Mouse (Mus musculus): Measurements from ENCODE around the gene Rsph6a. TPM values are rescaled to one million over a fixed set of nuclear protein-coding genes. Genes with fewer than 3 reads are reported as not detected.
A peak's percentile ranks its signal among the peaks of the same experiment; 100 is the strongest.
"Not testable (repeated sequence)": the region's sequence is repeated elsewhere in the genome, so short reads cannot be mapped to it uniquely, and the experiment has no call there.

Rsph6a gene
- polyA plus RNA-seq, 1 experiment, result not detected

GRCm38 (mm10) chr7:19054777-19055076 lies 237 bp downstream of the Rsph6a start:
- Histone ChIP-seq H3K27ac (ENCODE audit: insufficient read depth, low read depth, low read length) (peak overlapping the region; percentile 16; the same call in 1 of the 2 replicates), H3K4me1 (ENCODE audit: control insufficient read depth, insufficient read depth, low read length) (peaks cover 54% of the 10 kb centered on the region), H3K4me3 (ENCODE audit: insufficient read depth, low read depth, low read length) (no peak overlapping the region)
- no peak for TF ChIP-seq CTCF (IDR thresholded peaks at IDR 0.05; ENCODE audit: insufficient read depth, low read depth, low read length)
- no peak for TF ChIP-seq POLR2A (IDR thresholded peaks at IDR 0.05; ENCODE audit: insufficient read depth, low read depth, low read length)
- 60% methylated on average over 9 of the region's 9 CpGs for WGBS

GRCm38 (mm10) chr7:19055108-19055507 lies 618 bp downstream of the Rsph6a start:
- TF ChIP-seq CTCF (IDR thresholded peaks at IDR 0.05; ENCODE audit: insufficient read depth, low read depth, low read length), result no peak
- H3K27ac ChIP-seq (ENCODE audit: insufficient read depth, low read depth, low read length), result no peak overlapping the region
- H3K4me1 ChIP-seq (ENCODE audit: control insufficient read depth, insufficient read depth, low read length), result peaks cover 51% of the 10 kb centered on the region
- no peak overlapping the region for H3K4me3 ChIP-seq (ENCODE audit: insufficient read depth, low read depth, low read length)
- 92% methylated on average over 8 of the region's 8 CpGs for WGBS

GRCm38 (mm10) chr7:19057405-19057804 lies 2.9 kb downstream of the Rsph6a start:
- H3K4me3 ChIP-seq (ENCODE audit: insufficient read depth, low read depth, low read length), result no peak overlapping the region
- H3K27ac ChIP-seq (ENCODE audit: insufficient read depth, low read depth, low read length), result no peak overlapping the region
- TF ChIP-seq CTCF (IDR thresholded peaks at IDR 0.05; ENCODE audit: insufficient read depth, low read depth, low read length), result no peak
- TF ChIP-seq POLR2A (IDR thresholded peaks at IDR 0.05; ENCODE audit: insufficient read depth, low read depth, low read length), result no peak
- H3K4me1 ChIP-seq (ENCODE audit: control insufficient read depth, insufficient read depth, low read length), result peaks cover 29% of the 10 kb centered on the region
- 88% methylated on average over 10 of the region's 10 CpGs for WGBS

- no peak overlapping the region for H3K27ac ChIP-seq (ENCODE audit: insufficient read depth, low read depth, low read length)
- peak overlapping the region; percentile 23 for H3K4me3 ChIP-seq (ENCODE audit: insufficient read depth, low read depth, low read length)
- WGBS, result 59% methylated on average over 13 of the region's 13 CpGs
- peaks cover 7% of the 10 kb centered on the region for H3K4me1 ChIP-seq (ENCODE audit: control insufficient read depth, insufficient read depth, low read length)
- TF ChIP-seq POLR2A (IDR thresholded peaks at IDR 0.05; ENCODE audit: insufficient read depth, low read depth, low read length) (no peak), CTCF (IDR thresholded peaks at IDR 0.05; ENCODE audit: insufficient read depth, low read depth, low read length) (no peak)
Measured at GRCm38 (mm10) chr7:19065896-19066295, 11.4 kb downstream of the Rsph6a start.

- H3K27ac ChIP-seq (ENCODE audit: insufficient read depth, low read depth, low read length), result no peak overlapping the region
- H3K4me3 ChIP-seq (ENCODE audit: insufficient read depth, low read depth, low read length), result no peak overlapping the region
- TF ChIP-seq POLR2A (IDR thresholded peaks at IDR 0.05; ENCODE audit: insufficient read depth, low read depth, low read length), result no peak
- no peak for TF ChIP-seq CTCF (IDR thresholded peaks at IDR 0.05; ENCODE audit: insufficient read depth, low read depth, low read length)
- peaks cover 7% of the 10 kb centered on the region for H3K4me1 ChIP-seq (ENCODE audit: control insufficient read depth, insufficient read depth, low read length)
- 54% methylated on average over 14 of the region's 14 CpGs for WGBS
Measured at GRCm38 (mm10) chr7:19067063-19067462, 12.6 kb downstream of the Rsph6a start.

GRCm38 (mm10) chr7:19067935-19068334 lies 13.4 kb downstream of the Rsph6a start:
- WGBS, result 69% methylated on average over 14 of the region's 14 CpGs
- Histone ChIP-seq H3K27ac (ENCODE audit: insufficient read depth, low read depth, low read length) (no peak overlapping the region), H3K4me1 (ENCODE audit: control insufficient read depth, insufficient read depth, low read length) (peaks cover 7% of the 10 kb centered on the region), H3K4me3 (ENCODE audit: insufficient read depth, low read depth, low read length) (no peak overlapping the region)
- TF ChIP-seq CTCF (IDR thresholded peaks at IDR 0.05; ENCODE audit: insufficient read depth, low read depth, low read length) (no peak), POLR2A (IDR thresholded peaks at IDR 0.05; ENCODE audit: insufficient read depth, low read depth, low read length) (no peak)

GRCm38 (mm10) chr7:19068707-19069106 lies 14.2 kb downstream of the Rsph6a start:
- WGBS, result 4% methylated on average over 2 of the region's 2 CpGs
- H3K4me3 ChIP-seq (ENCODE audit: insufficient read depth, low read depth, low read length), result no peak overlapping the region

GRCm38 (mm10) chr7:19069500-19069899 lies 15.0 kb downstream of the Rsph6a start:
- TF ChIP-seq CTCF (IDR thresholded peaks at IDR 0.05; ENCODE audit: insufficient read depth, low read depth, low read length), result no peak
- TF ChIP-seq POLR2A (IDR thresholded peaks at IDR 0.05; ENCODE audit: insufficient read depth, low read depth, low read length), result no peak
- H3K4me1 ChIP-seq (ENCODE audit: control insufficient read depth, insufficient read depth, low read length), result peaks cover 7% of the 10 kb centered on the region
- H3K27ac ChIP-seq (ENCODE audit: insufficient read depth, low read depth, low read length), result no peak overlapping the region
- 54% methylated on average over 3 of the region's 3 CpGs for WGBS
- H3K4me3 ChIP-seq (ENCODE audit: insufficient read depth, low read depth, low read length), result no peak overlapping the region

More at GRCm38 (mm10) chr7:19068707-19069106, 14.2 kb downstream of the Rsph6a start:
- Histone ChIP-seq H3K4me1 (ENCODE audit: control insufficient read depth, insufficient read depth, low read length) (peaks cover 7% of the 10 kb centered on the region), H3K27ac (ENCODE audit: insufficient read depth, low read depth, low read length) (no peak overlapping the region)
- no peak for TF ChIP-seq CTCF (IDR thresholded peaks at IDR 0.05; ENCODE audit: insufficient read depth, low read depth, low read length)
- TF ChIP-seq POLR2A (IDR thresholded peaks at IDR 0.05; ENCODE audit: insufficient read depth, low read depth, low read length), result no peak

- H3K4me3 ChIP-seq (ENCODE audit: insufficient read depth, low read depth, low read length); H3K27ac ChIP-seq (ENCODE audit: insufficient read depth, low read depth, low read length); H3K4me1 ChIP-seq (ENCODE audit: control insufficient read depth, insufficient read depth, low read length): not testable (repeated sequence)
- WGBS, result 58% methylated on average over 3 of the region's 3 CpGs
Measured at GRCm38 (mm10) chr7:19071024-19071423, 16.5 kb downstream of the Rsph6a start.

GRCm38 (mm10) chr7:19073504-19073903 lies 19.0 kb downstream of the Rsph6a start:
- WGBS, result 80% methylated on average over 9 of the region's 9 CpGs

More at GRCm38 (mm10) chr7:19073504-19073903, 19.0 kb downstream of the Rsph6a start:
- Histone ChIP-seq H3K4me3 (ENCODE audit: insufficient read depth, low read depth, low read length) (no peak overlapping the region), H3K4me1 (ENCODE audit: control insufficient read depth, insufficient read depth, low read length) (peaks cover 14% of the 10 kb centered on the region), H3K27ac (ENCODE audit: insufficient read depth, low read depth, low read length) (no peak overlapping the region)
- peak; percentile 47; the same call in 1 of the 2 replicates for TF ChIP-seq CTCF (IDR thresholded peaks at IDR 0.05; ENCODE audit: insufficient read depth, low read depth, low read length)
- TF ChIP-seq POLR2A (IDR thresholded peaks at IDR 0.05; ENCODE audit: insufficient read depth, low read depth, low read length), result no peak
